Comparison of ENCODE assay signal across 9 mouse cellular contexts in genomic region chr15:89474596-89475292, GRCm38 (mm10). TPM values are rescaled to one million over a fixed set of nuclear protein-coding genes. Genes with fewer than 3 reads are reported as not detected.
DNase-seq lines count a peak whose midpoint lies in the region; ATAC-seq and TF ChIP-seq lines count a peak whose summit lies in the region.
"Had no signal": no experiment of that assay in that cellular context is flagged by ENCODE, and none has a peak within 500 bp of the region (broad histone marks: within the 10 kb centered on the region; RNA-seq: fewer than 3 reads in every experiment).

No protein-coding gene starts in this region.

- no peak for ATAC-seq in embryonic facial prominence, embryonic 13.5 days (ENCODE audit: insufficient number of reproducible peaks, insufficient read depth, low FRiP score, low TSS enrichment, low read depth)
- no peak for ATAC-seq in liver, embryonic 13.5 days (ENCODE audit: low read depth)

- DNase-seq in kidney, adult 9 months: peak; percentile 20
- no peak for DNase-seq in kidney, postnatal 14 days
- no peak for DNase-seq in liver, embryonic 13.5 days
- no peak for DNase-seq in B cell, adult 2 months
- no peak for DNase-seq in adrenal gland, postnatal 36 days
- DNase-seq: kidney, postnatal 4 days had no signal

- H3K27ac ChIP-seq in bone marrow, adult 2 months (ENCODE audit: control insufficient read depth, insufficient read depth, low read depth, low read length, poor library complexity): no peak overlapping the region
- no peak overlapping the region for H3K27ac ChIP-seq in embryonic facial prominence, embryonic 13.5 days
- H3K27ac ChIP-seq in liver, embryonic 13.5 days: no peak overlapping the region

- 0 out of 2 replicates have a peak overlapping the region, but pooled peaks have one; percentile 78 for H3K9ac ChIP-seq in embryonic facial prominence, embryonic 13.5 days
- H3K9ac ChIP-seq in liver, embryonic 13.5 days: no peak overlapping the region

- peak; percentile 16; the same call in 1 of the 2 replicates for TF ChIP-seq POLR2A in bone marrow, adult 2 months (IDR thresholded peaks at IDR 0.05; ENCODE audit: borderline replicate concordance, control insufficient read depth, low read depth, low read length)

- H3K36me3 ChIP-seq in embryonic facial prominence, embryonic 13.5 days: no peaks in the 10 kb centered on the region
- no peaks in the 10 kb centered on the region for H3K36me3 ChIP-seq in liver, embryonic 13.5 days

- 91% methylated on average over 19 of the region's 19 CpGs for WGBS in bone marrow, adult 2 months
- WGBS in embryonic facial prominence, embryonic 13.5 days: 92% methylated on average over 19 of the region's 19 CpGs
- 84% methylated on average over 19 of the region's 19 CpGs for WGBS in liver, embryonic 13.5 days (ENCODE audit: insufficient replicate concordance)

- no peaks in the 10 kb centered on the region; the same call in 1 of the 2 replicates for H3K27me3 ChIP-seq in embryonic facial prominence, embryonic 13.5 days
- no peaks in the 10 kb centered on the region for H3K27me3 ChIP-seq in liver, embryonic 13.5 days

- no peaks in the 10 kb centered on the region; the same call in 1 of the 2 replicates for H3K4me1 ChIP-seq in bone marrow, adult 2 months (ENCODE audit: control insufficient read depth, insufficient read depth, low read length)
- H3K4me1 ChIP-seq in embryonic facial prominence, embryonic 13.5 days: peaks cover 11% of the 10 kb centered on the region
- H3K4me1 ChIP-seq in liver, embryonic 13.5 days (replicated peaks): peaks cover 31% of the 10 kb centered on the region

- H3K4me3 ChIP-seq in bone marrow, adult 2 months (replicated peaks; ENCODE audit: control insufficient read depth, low read depth, low read length): no peak overlapping the region
- H3K4me3 ChIP-seq in embryonic facial prominence, embryonic 13.5 days: no peak overlapping the region
- H3K4me3 ChIP-seq in liver, embryonic 13.5 days (replicated peaks): no peak overlapping the region

- no peak for TF ChIP-seq CTCF in bone marrow, adult 2 months (IDR thresholded peaks at IDR 0.05; ENCODE audit: control insufficient read depth, insufficient read depth, low read length)

- H3K4me2 ChIP-seq in embryonic facial prominence, embryonic 13.5 days: peak overlapping the region; percentile 82
- H3K4me2 ChIP-seq in liver, embryonic 13.5 days: peak overlapping the region; percentile 86

- H3K9me3 ChIP-seq in embryonic facial prominence, embryonic 13.5 days: no peaks in the 10 kb centered on the region
- no peaks in the 10 kb centered on the region for H3K9me3 ChIP-seq in liver, embryonic 13.5 days (replicated peaks)

RNA-seq across cellular contexts. Expression of gene Arsa, which starts 2.5 kb away (rescaled TPM):
- polyA plus RNA-seq in bone marrow, adult 2 months (2011; ENCODE audit: insufficient read depth, insufficient read length, low replicate concordance, missing spikeins): 4.1 and 7.2 TPM in 2 replicates
- 20.8 and 22.9 TPM in 2 replicates for polyA plus RNA-seq in embryonic facial prominence, embryonic 13.5 days (2015; fragmentation: Nextera tagmentation; extraction: Ambion mirVana)
- polyA plus RNA-seq in liver, embryonic 13.5 days (2015; fragmentation: Nextera tagmentation; extraction: Ambion mirVana): 4.8 and 4.9 TPM in 2 replicates
- total RNA-seq in adrenal gland, postnatal 36 days (2021): 10 to 100 TPM; 20.7 to 22.4 TPM

RNA-seq across cellular contexts. Expression of gene Mapk8ip2, which starts 21.0 kb away (rescaled TPM):
- polyA plus RNA-seq in bone marrow, adult 2 months (2011; ENCODE audit: insufficient read depth, insufficient read length, low replicate concordance, missing spikeins): not detected in 2 replicates
- polyA plus RNA-seq in embryonic facial prominence, embryonic 13.5 days (2015; fragmentation: Nextera tagmentation; extraction: Ambion mirVana): 2.8 and 5.4 TPM in 2 replicates
- 0.12 and 0.14 TPM in 2 replicates for polyA plus RNA-seq in liver, embryonic 13.5 days (2015; fragmentation: Nextera tagmentation; extraction: Ambion mirVana)
- total RNA-seq in adrenal gland, postnatal 36 days (2021): 1 to 10 TPM; 6.6 to 8.5 TPM
- polyA plus RNA-seq: macrophage had no signal

RNA-seq across cellular contexts. Expression of gene Shank3, which starts 24.7 kb away (rescaled TPM):
- polyA plus RNA-seq in bone marrow, adult 2 months (2011; ENCODE audit: insufficient read depth, insufficient read length, low replicate concordance, missing spikeins): 19.5 and 23.6 TPM in 2 replicates
- 2.2 and 2.9 TPM in 2 replicates for polyA plus RNA-seq in embryonic facial prominence, embryonic 13.5 days (2015; fragmentation: Nextera tagmentation; extraction: Ambion mirVana)
- 0.23 and 0.43 TPM in 2 replicates for polyA plus RNA-seq in liver, embryonic 13.5 days (2015; fragmentation: Nextera tagmentation; extraction: Ambion mirVana)
- total RNA-seq in adrenal gland, postnatal 36 days (2021): 10 to 100 TPM; 30.7 to 51.0 TPM
- polyA plus RNA-seq: macrophage had no signal

RNA-seq across cellular contexts. Expression of gene Chkb, which starts 45.0 kb away (rescaled TPM):
- 62.9 and 126 TPM in 2 replicates for polyA plus RNA-seq in bone marrow, adult 2 months (2011; ENCODE audit: insufficient read depth, insufficient read length, low replicate concordance, missing spikeins)
- 59.3 and 71.1 TPM in 2 replicates for polyA plus RNA-seq in embryonic facial prominence, embryonic 13.5 days (2015; fragmentation: Nextera tagmentation; extraction: Ambion mirVana)
- 27.3 and 29.2 TPM in 2 replicates for polyA plus RNA-seq in liver, embryonic 13.5 days (2015; fragmentation: Nextera tagmentation; extraction: Ambion mirVana)
- total RNA-seq in adrenal gland, postnatal 36 days (2021): 10 to 100 TPM; 57.8 to 63.2 TPM

RNA-seq across cellular contexts. Expression of gene Gm44502, which starts 45.2 kb away (rescaled TPM):
- polyA plus RNA-seq in bone marrow, adult 2 months (2011; ENCODE audit: insufficient read depth, insufficient read length, low replicate concordance, missing spikeins): 1.9 and 5.4 TPM in 2 replicates
- polyA plus RNA-seq in embryonic facial prominence, embryonic 13.5 days (2015; fragmentation: Nextera tagmentation; extraction: Ambion mirVana): not detected in 2 replicates
- polyA plus RNA-seq in liver, embryonic 13.5 days (2015; fragmentation: Nextera tagmentation; extraction: Ambion mirVana): 0.13 TPM in 1 of 2 replicates, not detected in the other
- 1 to 10 TPM in 1 of 2 experiments, not detected in 1; 1.4 TPM for total RNA-seq in adrenal gland, postnatal 36 days (2021)
- polyA plus RNA-seq: macrophage had no signal
